Mouse (Mus musculus) CH12.LX (cell line): ENCODE data around the gene Clmn. TPM values are rescaled to one million over a fixed set of nuclear protein-coding genes. Genes with fewer than 3 reads are reported as not detected.

Experiments
- DNase-seq: peaks from one replicate; pipeline ENCODE4 v3.0.0-alpha.2; 2013; ENCODE audit errors: extremely low read depth
- H3K27ac ChIP-seq: 2 replicates; pipeline ENCODE4 v1.5.1; 2012; ENCODE audit warnings: low read depth, mild to moderate bottlenecking, control low read depth, moderate library complexity; ENCODE audit not compliant: insufficient read depth
- H3K27me3 ChIP-seq: replicated peaks from 2 replicates; pipeline ENCODE3; 2012; ENCODE audit warnings: inconsistent platforms
- H3K36me3 ChIP-seq, 2 experiments: replicated peaks in 1 of 2; 2 replicates each; pipeline versions ENCODE3 to v1.6.1; 2012; ENCODE audit warnings: inconsistent platforms in 1 of 2, low read length in 1 of 2, mild to moderate bottlenecking in 1 of 2, mixed read lengths in 1 of 2, moderate library complexity in 1 of 2; ENCODE audit not compliant: control insufficient read depth in 1 of 2, insufficient read depth in 1 of 2
- H3K4me1 ChIP-seq, 2 experiments: 2 replicates each; pipeline ENCODE4 v1.6.1; 2012; ENCODE audit warnings: inconsistent platforms in 1 of 2, moderate library complexity in 1 of 2; ENCODE audit not compliant: insufficient read depth in 2 of 2, control insufficient read depth in 1 of 2
- H3K4me2 ChIP-seq: 2 replicates; pipeline ENCODE4 v1.6.1; 2012; ENCODE audit warnings: low read depth, mild to moderate bottlenecking, control low read depth; ENCODE audit not compliant: poor library complexity, insufficient read depth, severe bottlenecking
- H3K4me3 ChIP-seq, 3 experiments: fragments of 150-350 bp in 1 of 3; sonication (generic) in 1 of 3; replicated peaks in 1 of 3; 2 replicates each; pipeline versions ENCODE3 to v1.5.1; 2011 to 2012; ENCODE audit warnings: low read depth in 2 of 3, low read length in 2 of 3, mild to moderate bottlenecking in 2 of 3, moderate library complexity in 2 of 3, control low read depth in 1 of 3, improper control_type of control experiment in 1 of 3, inconsistent platforms in 1 of 3, mixed read lengths in 1 of 3; ENCODE audit not compliant: poor library complexity in 1 of 3
- H3K79me2 ChIP-seq: replicated peaks from 2 replicates; pipeline ENCODE4 v1.6.1; 2012; ENCODE audit warnings: mild to moderate bottlenecking, moderate library complexity; ENCODE audit not compliant: control insufficient read depth, poor library complexity, insufficient read depth, severe bottlenecking; ENCODE audit errors: extremely low read depth
- H3K9ac ChIP-seq: 2 replicates; pipeline ENCODE4 v1.6.1; 2012; ENCODE audit warnings: low read depth, mild to moderate bottlenecking, control low read depth, moderate library complexity; ENCODE audit not compliant: insufficient read depth
- H3K9me3 ChIP-seq: replicated peaks from 2 replicates; pipeline ENCODE3; 2012; ENCODE audit warnings: low read length, inconsistent platforms, mixed read lengths
- CHD1 ChIP-seq: IDR thresholded peaks from 2 replicates; pipeline ENCODE4 v1.6.1; 2012; ENCODE audit warnings: low read depth, low read length, improper control_type of control experiment, inconsistent platforms
- CTCF ChIP-seq, 2 experiments: IDR thresholded peaks in 1 of 2; conservative IDR thresholded peaks in 1 of 2; 2 replicates each; pipeline ENCODE4 v1.5.1; 2011 to 2012; ENCODE audit warnings: low read depth in 2 of 2, low read length in 2 of 2, improper control_type of control experiment in 1 of 2, inconsistent platforms in 1 of 2, mild to moderate bottlenecking in 1 of 2, moderate library complexity in 1 of 2
- E2F4 ChIP-seq: IDR thresholded peaks from 2 replicates; pipeline ENCODE4 v1.6.1; 2011; ENCODE audit warnings: low read depth, low read length, improper control_type of control experiment; ENCODE audit not compliant: insufficient replicate concordance
- EP300 ChIP-seq: IDR thresholded peaks from 2 replicates; pipeline ENCODE4 v1.6.1; 2011; ENCODE audit warnings: low read length, improper control_type of control experiment
- ETS1 ChIP-seq: conservative IDR thresholded peaks from 2 replicates; pipeline ENCODE4 v1.6.1; 2012; ENCODE audit warnings: low read depth, mild to moderate bottlenecking, inconsistent platforms, low read length, improper control_type of control experiment, moderate library complexity
- HCFC1 ChIP-seq: IDR thresholded peaks from 2 replicates; pipeline ENCODE4 v1.6.1; 2012; ENCODE audit warnings: low read depth, mild to moderate bottlenecking, inconsistent platforms, low read length, improper control_type of control experiment
- JUND ChIP-seq: conservative IDR thresholded peaks from 2 replicates; pipeline ENCODE4 v1.6.1; 2011; ENCODE audit warnings: low read depth, low read length, improper control_type of control experiment
- MAFK ChIP-seq: IDR thresholded peaks from 2 replicates; pipeline ENCODE4 v1.6.1; 2011; ENCODE audit warnings: low read length, improper control_type of control experiment; ENCODE audit not compliant: insufficient replicate concordance
- MEF2A ChIP-seq: IDR thresholded peaks from 2 replicates; pipeline ENCODE4 v1.6.1; 2014; ENCODE audit warnings: low read depth, mild to moderate bottlenecking, inconsistent platforms, low read length, improper control_type of control experiment, borderline replicate concordance
- NELFE ChIP-seq: IDR thresholded peaks from 2 replicates; pipeline ENCODE4 v1.6.1; 2011; ENCODE audit warnings: low read depth, low read length, improper control_type of control experiment
- NRF1 ChIP-seq: IDR thresholded peaks from 2 replicates; pipeline ENCODE4 v1.6.1; 2014; ENCODE audit warnings: low read depth, mild to moderate bottlenecking, inconsistent platforms, low read length, improper control_type of control experiment, moderate library complexity
- POLR2A ChIP-seq: IDR thresholded peaks from 2 replicates; pipeline ENCODE4 v1.6.1; 2011; ENCODE audit warnings: low read depth, mild to moderate bottlenecking, improper control_type of control experiment, low read length
- POLR2AphosphoS2 ChIP-seq: IDR thresholded peaks from 2 replicates; pipeline ENCODE4 v1.6.1; 2011; ENCODE audit warnings: low read depth, low read length, improper control_type of control experiment
- SIN3A ChIP-seq: IDR thresholded peaks from 2 replicates; pipeline ENCODE4 v1.6.1; 2012; ENCODE audit warnings: low read length, improper control_type of control experiment, inconsistent platforms
- SMC3 ChIP-seq: IDR thresholded peaks from 2 replicates; pipeline ENCODE4 v1.6.1; 2011; ENCODE audit warnings: low read depth, low read length, improper control_type of control experiment
- TBP ChIP-seq: conservative IDR thresholded peaks from 2 replicates; pipeline ENCODE4 v1.6.1; 2011; ENCODE audit warnings: low read depth, low read length, improper control_type of control experiment
- USF1 ChIP-seq: IDR thresholded peaks from 2 replicates; pipeline ENCODE4 v1.6.1; 2014; ENCODE audit warnings: low read depth, mild to moderate bottlenecking, inconsistent platforms, low read length, improper control_type of control experiment
- ZKSCAN1 ChIP-seq: IDR thresholded peaks from 2 replicates; pipeline ENCODE4 v1.6.1; 2012; ENCODE audit warnings: low read depth, inconsistent platforms, low read length, improper control_type of control experiment, borderline replicate concordance
- ZNF384 ChIP-seq: IDR thresholded peaks from 2 replicates; pipeline ENCODE4 v1.6.1; 2012; ENCODE audit warnings: low read depth, low read length, improper control_type of control experiment, inconsistent platforms
- dilution Hi-C: fragments of 300-500 bp; cut with MboI; formaldehyde crosslinking; loops from 2 replicates; pipeline ENCODE4 v1.14.3; 2020; ENCODE audit warnings: low sequenced_read_pairs; ENCODE audit not compliant: extremely low pct_unique_long_range_greater_than_20kb, extremely low pct_ligation_motif_present
- in situ Hi-C: fragments of 300-500 bp; cut with MboI; formaldehyde crosslinking; loops from 3 replicates; pipeline ENCODE4 v1.14.3; 2019; ENCODE audit warnings: low sequenced_read_pairs, low pct_ligation_motif_present, low pct_unique_long_range_greater_than_20kb, mixed read lengths
- polyA plus RNA-seq: library from polyadenylated mRNA; unstranded; fragments of >175 nt; gene quantifications from 2 replicates; pipeline ENCODE4 v1.2.1, GENCODE M21; 2012; ENCODE audit warnings: low read depth; ENCODE audit not compliant: insufficient read length
- total RNA-seq, 2 experiments: library from RNA; depleted of rRNA; stranded (reverse); fragments of 300-350 nt in 1 of 2; fragments of >200 nt in 1 of 2; gene quantifications; 2 replicates each; pipeline ENCODE4 v1.2.3; 2012 to 2014

Clmn gene
- total and polyA plus RNA-seq, 3 experiments = not detected

- no peak for DNase-seq
- no peak overlapping the region for H3K4me3 ChIP-seq
- in situ Hi-C loops = no loop called here
- no peak overlapping the region for H3K27ac ChIP-seq
- H3K79me2 ChIP-seq = no peaks in the 10 kb centered on the region
- TF ChIP-seq CTCF (conservative IDR thresholded peaks at IDR 0.05 in 1 of 2, IDR thresholded peaks at IDR 0.05 in 1 of 2; ENCODE audit: low read depth in 2 of 2, low read length in 2 of 2) (peak in 1 of 2 experiments; percentile 30; a peak in 2 of 4 replicates), POLR2A (no peak)
- TF ChIP-seq, all 38 proteins: peak for 1
- dilution Hi-C loops = no loop called here
- Histone ChIP-seq H3K4me1 (peaks cover 0 to 6% of the 10 kb centered on the region in 2 experiments; a peak in 1 of 4 replicates), H3K9me3 (peaks cover 9% of the 10 kb centered on the region), H3K4me2 (no peak overlapping the region), H3K36me3 (no peaks in the 10 kb centered on the region), H3K9ac (no peak overlapping the region), H3K27me3 (peaks cover 74% of the 10 kb centered on the region)
These were observed 68.1 kb downstream of the Clmn start for GRCm38 (mm10) chr12:104796635-104797378.

DNA sequence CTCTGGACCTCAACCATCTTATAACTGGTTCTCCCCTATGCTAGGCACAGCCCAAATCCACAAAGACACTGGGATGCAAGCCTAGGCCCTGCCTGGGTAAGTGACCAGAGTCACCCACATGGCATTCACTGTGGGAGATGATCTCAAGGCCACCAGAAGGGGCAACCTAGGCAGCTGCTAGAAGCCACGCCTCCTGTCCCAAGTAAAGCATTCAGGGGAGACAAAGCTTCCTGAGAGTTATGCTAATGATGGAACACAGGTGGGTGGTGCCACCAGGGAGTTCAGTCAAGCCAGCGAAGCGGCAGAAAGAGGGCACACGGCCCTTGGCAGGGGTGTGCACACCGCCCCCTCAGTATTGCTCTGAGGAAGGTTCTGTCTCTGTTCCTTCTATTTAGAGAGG is 69.9 kb downstream of the Clmn start:
- H3K4me2 ChIP-seq = no peak overlapping the region
- peaks cover 8% of the 10 kb centered on the region for H3K9me3 ChIP-seq
- H3K4me3 ChIP-seq = no peak overlapping the region
- TF ChIP-seq TBP = no peak
- no peak for TF ChIP-seq ETS1
- no peak for TF ChIP-seq ZKSCAN1
- TF ChIP-seq NRF1 = no peak
- no peak for TF ChIP-seq USF1
- TF ChIP-seq, all 38 proteins: peak for 0
- no peak overlapping the region for H3K9ac ChIP-seq
- H3K36me3 ChIP-seq = no peaks in the 10 kb centered on the region
- no peak overlapping the region for H3K27ac ChIP-seq
- no peaks in the 10 kb centered on the region for H3K79me2 ChIP-seq
- dilution Hi-C loops = no loop called here
- in situ Hi-C loops = no loop called here
- peaks cover 0 to 6% of the 10 kb centered on the region in 2 experiments; a peak in 1 of 4 replicates for H3K4me1 ChIP-seq
- peaks cover 62% of the 10 kb centered on the region for H3K27me3 ChIP-seq
- DNase-seq = no peak

DNA sequence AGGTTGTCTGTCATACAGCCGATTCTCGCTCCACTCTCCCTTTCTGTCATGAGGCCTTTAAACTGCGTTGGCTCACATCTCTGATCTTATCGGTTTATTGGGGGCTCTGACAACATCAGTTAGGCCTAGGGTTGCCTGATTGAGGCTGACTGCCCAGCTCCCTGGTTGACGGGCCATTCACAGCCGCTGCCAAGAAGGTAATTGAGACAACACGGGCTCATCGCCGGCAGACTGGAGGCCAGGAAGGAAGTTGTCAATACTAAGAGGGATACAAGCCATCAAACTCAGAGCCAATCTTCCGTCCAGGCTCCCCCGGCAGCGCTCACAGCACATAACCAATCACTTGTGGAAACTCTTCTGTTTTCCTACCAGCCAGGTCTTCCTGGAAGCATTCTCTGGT is 71.4 kb downstream of the Clmn start:
- DNase-seq = no peak
- Histone ChIP-seq H3K27ac (no peak overlapping the region), H3K9ac (no peak overlapping the region), H3K36me3 (no peaks in the 10 kb centered on the region), H3K9me3 (peaks cover 3% of the 10 kb centered on the region)
- TF ChIP-seq SMC3 = no peak
- TF ChIP-seq HCFC1 = no peak
- TF ChIP-seq MEF2A = no peak
- TF ChIP-seq MAFK = no peak
- TF ChIP-seq CHD1 = no peak
- no peak for TF ChIP-seq JUND
- no peak for TF ChIP-seq EP300
- no peak for TF ChIP-seq ZNF384
- TF ChIP-seq NRF1 = no peak
- TF ChIP-seq NELFE = no peak
- no peak for TF ChIP-seq E2F4
- TF ChIP-seq SIN3A = no peak
- no peak for TF ChIP-seq ZKSCAN1
- no peak for TF ChIP-seq POLR2AphosphoS2
- TF ChIP-seq CTCF (conservative IDR thresholded peaks at IDR 0.05 in 1 of 2, IDR thresholded peaks at IDR 0.05 in 1 of 2; ENCODE audit: low read depth in 2 of 2, low read length in 2 of 2) = no peak
- TF ChIP-seq, all 38 proteins: peak for 0
- no peaks in the 10 kb centered on the region for H3K79me2 ChIP-seq
- H3K4me3 ChIP-seq = no peak overlapping the region
- no peak overlapping the region for H3K4me2 ChIP-seq
- peaks cover 66% of the 10 kb centered on the region for H3K27me3 ChIP-seq
- dilution Hi-C loops = no loop called here
- H3K4me1 ChIP-seq = peaks cover 0 to 6% of the 10 kb centered on the region in 2 experiments; a peak in 1 of 4 replicates
- in situ Hi-C loops = no loop called here
